Mouse (Mus musculus): ENCODE data around the gene Zfp566. TPM values are rescaled to one million over a fixed set of nuclear protein-coding genes. Genes with fewer than 3 reads are reported as not detected.
"Not testable (repeated sequence)": the region's sequence is repeated elsewhere in the genome, so short reads cannot be mapped to it uniquely, and the experiment has no call there.

The Zfp566 gene
- polyA plus RNA-seq (2015; fragmentation: Nextera tagmentation; extraction: Ambion mirVana) = 1.4 and 1.9 TPM in 2 replicates

DNA sequence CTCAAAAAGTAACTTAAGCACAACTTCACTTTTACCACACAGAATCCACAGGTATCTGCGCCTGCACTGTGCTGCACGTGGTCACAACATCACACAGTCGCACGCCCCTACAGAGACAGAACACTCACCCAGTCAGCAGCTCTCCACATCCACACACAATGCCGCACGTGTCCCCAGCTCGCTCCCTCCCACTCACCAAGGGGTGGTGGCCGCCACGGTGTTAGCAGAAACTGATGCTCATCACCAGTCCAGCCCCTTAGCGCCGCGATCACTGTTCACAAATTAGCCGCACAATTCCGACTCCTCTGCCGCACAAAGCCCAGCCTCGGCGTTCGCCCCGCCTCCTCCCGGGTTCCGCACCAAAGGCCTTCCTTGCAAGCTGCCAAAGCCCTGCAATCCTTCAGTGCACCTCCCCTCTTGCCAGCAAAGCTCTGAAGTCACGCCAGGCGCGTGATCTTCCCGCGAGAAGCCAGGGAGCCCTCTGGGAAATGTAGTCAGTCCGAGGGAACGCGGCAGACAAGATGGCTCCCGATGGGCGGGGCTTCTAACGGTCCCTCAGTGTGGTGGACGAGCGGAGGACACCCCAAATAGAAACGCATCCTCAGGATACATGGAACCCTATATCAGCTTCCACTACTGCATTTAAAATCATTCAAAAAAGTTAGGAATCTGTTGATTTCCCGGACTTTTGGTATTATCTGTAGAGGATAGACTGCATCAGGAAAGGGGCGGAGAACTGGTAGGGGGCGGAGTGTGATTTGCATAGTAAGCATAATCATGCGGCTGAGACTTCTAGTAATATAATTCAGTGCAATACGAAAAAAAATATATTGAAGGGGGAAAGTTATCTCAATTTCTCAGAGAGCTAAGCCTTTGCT, at the start of gene Zfp566, which contains the start of gene Gm26920:
TSS of gene Zfp566 (minus strand) at position 436 of the 878 bp plus-strand sequence.
TSS of gene Gm26920 (minus strand) at position 319 of the 878 bp plus-strand sequence.
- Histone ChIP-seq H3K27ac (replicated peaks) (peak within 1 kb of the TSS; percentile 74), H3K27me3 (no peaks in the 10 kb centered on the region), H3K9ac (peak within 1 kb of the TSS; percentile 50), H3K9me3 (replicated peaks) (no peaks in the 10 kb centered on the region), H3K4me2 (peak within 1 kb of the TSS; percentile 85), H3K4me1 (replicated peaks) (peaks cover 28% of the 10 kb centered on the region), H3K36me3 (replicated peaks) (peaks cover 9% of the 10 kb centered on the region), H3K4me3 (replicated peaks) (peak within 1 kb of the TSS; percentile 64)
- ATAC-seq (ENCODE audit: insufficient read depth) = peak; percentile 92
- under 1% methylated on average over 40 of the region's 40 CpGs for WGBS (ENCODE audit: insufficient replicate concordance)

DNA sequence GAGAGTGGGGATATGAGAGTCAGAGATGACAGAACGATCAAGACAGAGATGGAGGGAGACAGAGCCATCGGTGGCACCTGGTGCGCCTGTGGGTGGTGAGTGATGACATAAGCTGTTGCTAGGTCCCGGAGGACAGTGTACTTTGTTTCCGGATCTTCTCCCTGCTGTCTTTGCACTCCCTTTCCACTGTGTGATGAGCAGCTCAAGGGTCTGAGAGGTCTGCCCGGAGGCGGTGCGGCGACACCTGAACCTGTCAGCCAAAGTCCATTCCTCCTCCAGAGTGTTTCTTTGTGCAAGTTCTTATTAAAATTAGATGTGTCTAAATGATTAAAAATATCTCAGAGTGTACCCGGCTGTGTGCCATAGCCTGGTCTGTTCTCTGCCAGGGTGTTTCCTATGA, 46.5 kb upstream of the Zfp566 start:
- no peak overlapping the region for H3K27ac ChIP-seq (replicated peaks)
- H3K27me3 ChIP-seq = no peaks in the 10 kb centered on the region
- no peaks in the 10 kb centered on the region for H3K9me3 ChIP-seq (replicated peaks)
- H3K36me3 ChIP-seq (replicated peaks) = peaks cover 21% of the 10 kb centered on the region
- 79% methylated on average over 10 of the region's 10 CpGs for WGBS (ENCODE audit: insufficient replicate concordance)
- no peak overlapping the region for H3K4me2 ChIP-seq
- no peak overlapping the region for H3K9ac ChIP-seq
- H3K4me1 ChIP-seq (replicated peaks) = no peaks in the 10 kb centered on the region
- ATAC-seq (ENCODE audit: insufficient read depth) = no peak
- H3K4me3 ChIP-seq (replicated peaks) = no peak overlapping the region

DNA sequence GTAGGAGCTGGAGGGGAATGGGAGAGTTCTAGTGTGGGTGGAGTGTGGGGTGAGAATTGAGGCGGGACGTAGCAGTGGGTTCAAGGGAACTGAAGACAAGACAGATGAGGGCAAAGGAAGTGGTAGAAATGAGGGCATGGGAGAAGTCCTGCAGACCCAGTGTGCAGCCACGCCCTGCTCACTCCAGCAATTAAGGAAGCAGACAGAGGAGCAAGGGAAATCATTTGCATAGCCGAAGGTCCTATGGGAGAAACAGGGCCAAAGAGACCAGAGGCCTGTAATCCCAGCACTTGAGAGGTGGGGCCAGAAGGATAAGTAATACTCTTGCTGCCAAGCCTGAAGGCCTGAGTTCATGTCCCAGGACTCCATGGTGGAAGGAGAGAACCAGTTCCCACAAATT, 42.1 kb upstream of the Zfp566 start:
- Histone ChIP-seq H3K36me3 (replicated peaks) (peaks cover 25% of the 10 kb centered on the region), H3K9me3 (replicated peaks) (no peaks in the 10 kb centered on the region), H3K4me3 (replicated peaks) (no peak overlapping the region), H3K4me1 (replicated peaks) (no peaks in the 10 kb centered on the region), H3K27me3 (no peaks in the 10 kb centered on the region), H3K27ac (replicated peaks) (no peak overlapping the region), H3K9ac (no peak overlapping the region), H3K4me2 (no peak overlapping the region)
- ATAC-seq (ENCODE audit: insufficient read depth) = no peak
- 71% methylated on average over 4 of the region's 4 CpGs for WGBS (ENCODE audit: insufficient replicate concordance)

DNA sequence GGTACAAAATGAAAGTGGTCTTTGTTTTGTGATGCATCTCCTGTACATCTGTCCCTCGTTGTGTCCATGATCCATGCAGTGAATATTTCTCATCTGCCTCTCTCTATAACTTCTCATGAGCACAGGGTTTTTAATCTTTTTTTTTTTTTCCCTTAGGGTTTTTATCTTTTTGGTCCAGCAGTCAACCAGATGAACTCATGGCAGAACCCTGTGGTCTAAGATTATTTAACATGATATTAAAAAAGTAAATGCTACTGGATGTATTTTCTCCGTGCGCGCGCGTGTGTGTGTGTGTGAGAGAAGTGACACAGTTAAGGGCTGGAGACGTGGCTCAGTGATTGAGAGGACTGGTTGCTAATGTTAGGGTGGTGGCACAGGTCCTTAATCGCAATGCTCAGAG, 39.6 kb upstream of the Zfp566 start:
- Histone ChIP-seq H3K4me1 (replicated peaks) (no peaks in the 10 kb centered on the region), H3K9ac (no peak overlapping the region), H3K4me3 (replicated peaks) (no peak overlapping the region), H3K4me2 (no peak overlapping the region), H3K27ac (replicated peaks) (no peak overlapping the region), H3K36me3 (replicated peaks) (peaks cover 29% of the 10 kb centered on the region), H3K9me3 (replicated peaks) (no peaks in the 10 kb centered on the region), H3K27me3 (no peaks in the 10 kb centered on the region)
- WGBS (ENCODE audit: insufficient replicate concordance) = 60% methylated on average over 8 of the region's 8 CpGs
- no peak for ATAC-seq (ENCODE audit: insufficient read depth)

DNA sequence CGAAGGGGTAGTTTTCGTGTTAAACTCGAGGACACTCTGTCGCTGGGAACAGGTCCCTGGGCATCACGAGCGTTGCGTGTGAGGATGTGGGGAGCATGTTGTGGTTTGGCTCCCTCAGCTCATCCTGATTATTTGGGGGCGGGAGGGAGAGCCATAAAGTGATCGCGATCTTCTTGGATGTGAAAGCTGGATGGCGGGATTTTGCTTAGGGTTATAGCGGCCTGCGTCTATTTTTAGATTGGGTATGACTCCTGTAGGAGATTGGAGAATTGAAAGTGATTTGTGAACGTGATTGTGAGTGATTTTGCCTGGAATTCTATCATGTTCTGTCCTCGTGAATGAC, 31.8 kb upstream of the Zfp566 start:
- Histone ChIP-seq H3K4me2 (peak overlapping the region; percentile 97), H3K9me3 (replicated peaks) (no peaks in the 10 kb centered on the region), H3K4me3 (replicated peaks) (peak overlapping the region; percentile 72), H3K9ac (peak overlapping the region; percentile 75), H3K27ac (replicated peaks) (0 out of 2 replicates have a peak overlapping the region, but pooled peaks have one; percentile 74), H3K27me3 (no peaks in the 10 kb centered on the region), H3K4me1 (replicated peaks) (peaks cover 18% of the 10 kb centered on the region), H3K36me3 (replicated peaks) (0 out of 2 replicates have a peak, but pooled peaks cover 6% of the 10 kb centered on the region)
- ATAC-seq (ENCODE audit: insufficient read depth) = no peak
- 5% methylated on average over 15 of the region's 15 CpGs for WGBS (ENCODE audit: insufficient replicate concordance)

DNA sequence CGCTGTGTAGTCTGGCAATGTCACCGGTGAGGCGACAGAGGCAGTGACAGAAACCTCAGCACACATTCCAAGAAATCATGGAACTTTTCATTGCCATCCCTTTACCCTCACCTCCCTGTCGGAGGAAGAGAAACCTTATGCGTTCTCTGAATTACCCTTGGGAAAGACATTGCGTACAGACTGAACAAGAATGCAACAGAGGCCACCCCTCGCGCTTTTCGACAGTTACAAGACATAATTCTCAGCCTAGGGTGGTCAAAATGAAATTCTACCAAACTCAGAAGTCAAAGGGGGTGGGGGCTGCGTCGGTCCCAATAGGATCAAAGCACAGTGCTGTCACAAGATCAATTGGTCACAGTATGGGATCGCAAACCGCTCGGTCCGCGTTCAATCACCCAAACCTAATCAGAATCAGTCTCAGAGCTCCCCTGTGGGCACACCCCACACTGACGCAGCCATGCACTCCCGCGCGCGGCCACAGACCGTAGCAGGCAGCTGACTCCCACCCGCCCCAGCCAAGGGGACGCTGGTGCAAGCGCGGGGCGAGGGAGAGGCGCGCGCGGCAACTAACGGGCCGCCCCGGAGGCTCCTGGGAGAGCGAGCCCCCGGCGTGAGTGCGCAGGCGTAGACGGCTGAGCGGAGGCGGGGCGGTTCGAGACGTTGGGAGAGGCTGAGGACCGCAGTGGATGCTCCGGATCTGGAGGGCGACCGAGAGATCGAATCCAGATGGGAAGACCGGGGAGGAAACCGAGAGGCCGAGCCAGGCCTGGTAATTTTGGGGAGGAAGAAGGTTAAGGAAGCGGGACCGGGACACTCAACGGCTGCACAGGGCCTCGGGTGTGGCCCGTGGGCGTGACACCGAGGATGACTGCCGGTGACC, 31.2 kb upstream of the Zfp566 start, which contains the start of gene Zfp382:
TSS of gene Zfp382 (plus strand) at position 635 of the 880 bp plus-strand sequence.
- Histone ChIP-seq H3K9ac (peak within 1 kb of the TSS; percentile 75), H3K4me3 (replicated peaks) (peak within 1 kb of the TSS; percentile 72), H3K27ac (replicated peaks) (peak within 1 kb of the TSS; percentile 74), H3K36me3 (replicated peaks) (0 out of 2 replicates have a peak, but pooled peaks cover 3% of the 10 kb centered on the region), H3K9me3 (replicated peaks) (no peaks in the 10 kb centered on the region), H3K27me3 (no peaks in the 10 kb centered on the region), H3K4me2 (peak within 1 kb of the TSS; percentile 97), H3K4me1 (replicated peaks) (peaks cover 18% of the 10 kb centered on the region)
- under 1% methylated on average over 61 of the region's 61 CpGs for WGBS (ENCODE audit: insufficient replicate concordance)
- peak; percentile 93 for ATAC-seq (ENCODE audit: insufficient read depth)

DNA sequence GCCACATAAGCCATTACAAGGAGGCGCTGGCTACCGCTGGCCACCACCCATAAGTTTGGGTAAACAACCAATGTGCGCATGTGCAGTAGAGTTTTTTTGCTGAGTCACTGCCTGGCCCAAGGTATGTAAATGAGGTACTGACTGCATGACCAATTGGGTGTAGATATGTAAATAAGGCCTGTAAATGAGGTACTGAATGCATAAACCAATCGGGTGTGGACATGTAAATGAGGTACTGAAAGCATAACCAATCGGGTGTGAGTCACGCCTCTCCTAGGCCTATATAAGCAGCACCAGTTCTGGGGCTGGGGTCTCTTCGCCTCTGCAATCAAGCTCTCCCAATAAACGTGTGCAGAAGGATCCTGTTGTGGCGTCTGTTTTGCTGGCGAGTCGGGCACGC, 27.6 kb upstream of the Zfp566 start:
- peaks cover 17% of the 10 kb centered on the region for H3K4me1 ChIP-seq (replicated peaks)
- not testable (repeated sequence) for H3K4me2 ChIP-seq; H3K36me3 ChIP-seq (replicated peaks); H3K4me3 ChIP-seq (replicated peaks); H3K27ac ChIP-seq (replicated peaks); H3K27me3 ChIP-seq; H3K9ac ChIP-seq; H3K9me3 ChIP-seq (replicated peaks); ATAC-seq (ENCODE audit: insufficient read depth)
- 86% methylated on average over 12 of the region's 12 CpGs for WGBS (ENCODE audit: insufficient replicate concordance)

DNA sequence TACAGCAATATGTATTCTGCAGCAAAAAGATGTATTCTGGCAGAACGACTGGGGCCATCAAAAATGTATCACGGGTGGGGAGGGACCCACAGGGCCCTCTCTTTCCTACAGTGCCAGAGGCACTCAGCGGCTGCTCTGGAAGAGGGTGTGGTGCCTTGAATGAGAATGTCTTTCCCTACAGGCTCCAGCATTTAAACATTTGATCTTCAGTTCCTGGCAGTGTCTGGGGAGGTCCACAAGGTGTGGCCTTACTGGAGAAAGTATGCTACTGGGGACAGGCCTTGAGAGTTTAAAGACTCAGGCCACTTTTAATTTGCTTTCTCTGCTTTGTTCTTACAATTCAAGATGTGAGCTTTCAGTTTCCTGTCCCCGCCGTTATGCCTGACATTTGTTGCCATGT, 25.7 kb upstream of the Zfp566 start:
- Histone ChIP-seq H3K4me3 (replicated peaks) (no peak overlapping the region), H3K27me3 (no peaks in the 10 kb centered on the region), H3K9ac (no peak overlapping the region), H3K36me3 (replicated peaks) (no peaks in the 10 kb centered on the region), H3K9me3 (replicated peaks) (peaks cover 3% of the 10 kb centered on the region; the same call in 1 of the 2 replicates), H3K4me1 (replicated peaks) (peaks cover 2% of the 10 kb centered on the region), H3K4me2 (no peak overlapping the region), H3K27ac (replicated peaks) (no peak overlapping the region)
- no peak for ATAC-seq (ENCODE audit: insufficient read depth)
- whole genome bisulfite sequencing (ENCODE audit: insufficient replicate concordance) = 75% methylated on average over 5 of the region's 5 CpGs

DNA sequence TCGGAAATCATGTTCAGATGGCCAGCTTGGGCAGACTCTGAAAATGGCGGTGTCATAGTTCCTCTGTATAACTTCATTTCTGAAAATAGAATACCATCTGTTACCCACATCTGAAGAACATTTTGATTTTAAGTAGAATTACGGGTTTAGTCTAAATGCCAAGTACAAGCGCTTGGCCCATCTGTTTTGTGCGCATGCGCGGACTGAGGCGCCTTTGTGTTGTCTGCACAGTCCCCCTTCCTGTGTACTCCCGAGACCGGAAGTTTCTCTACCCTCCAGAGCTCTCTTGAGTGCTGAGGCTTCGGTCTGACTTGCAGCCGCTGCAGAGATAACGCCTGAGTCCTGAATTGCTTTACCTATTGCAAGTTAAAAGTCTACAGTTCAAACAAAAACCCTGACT, 9.0 kb upstream of the Zfp566 start:
- Histone ChIP-seq H3K27ac (replicated peaks) (no peak overlapping the region), H3K4me1 (replicated peaks) (peaks cover 18% of the 10 kb centered on the region), H3K9ac (no peak overlapping the region), H3K36me3 (replicated peaks) (peaks cover 28% of the 10 kb centered on the region), H3K4me3 (replicated peaks) (no peak overlapping the region), H3K9me3 (replicated peaks) (no peaks in the 10 kb centered on the region), H3K4me2 (no peak overlapping the region), H3K27me3 (no peaks in the 10 kb centered on the region)
- no peak for ATAC-seq (ENCODE audit: insufficient read depth)
- WGBS (ENCODE audit: insufficient replicate concordance) = 79% methylated on average over 13 of the region's 13 CpGs

DNA sequence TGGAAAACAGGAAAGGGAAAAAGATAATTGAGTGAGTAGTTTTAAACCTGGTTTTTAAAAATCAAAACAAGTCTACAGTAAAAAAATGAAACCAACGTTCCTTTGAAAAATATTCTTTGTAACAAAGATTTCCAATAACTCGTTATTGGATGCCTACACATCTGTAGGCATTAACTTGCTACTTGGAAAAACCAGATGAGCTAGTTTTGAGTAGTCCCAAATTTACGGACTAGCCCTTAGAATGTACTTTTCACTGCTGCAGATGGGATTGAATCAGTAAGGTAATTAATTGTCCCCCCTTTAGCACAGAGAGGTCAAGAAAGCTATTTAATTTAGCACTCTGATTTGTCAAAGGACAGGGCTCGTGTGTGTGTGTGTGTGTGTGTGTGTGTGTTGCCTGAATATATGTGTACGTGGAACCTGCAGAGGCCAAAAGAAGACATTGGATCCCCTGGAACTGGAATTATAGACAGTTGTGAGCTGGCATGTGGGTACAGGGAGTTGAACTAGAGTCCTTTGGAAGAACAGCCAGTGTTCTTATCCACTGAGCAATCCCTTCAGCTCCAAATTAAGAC, 5.3 kb upstream of the Zfp566 start:
- H3K27me3 ChIP-seq = no peaks in the 10 kb centered on the region
- 18% methylated on average over 5 of the region's 5 CpGs for WGBS (ENCODE audit: insufficient replicate concordance)
- H3K4me3 ChIP-seq (replicated peaks) = peak overlapping the region; percentile 73
- no peak overlapping the region for H3K27ac ChIP-seq (replicated peaks)
- no peak overlapping the region for H3K9ac ChIP-seq
- H3K4me2 ChIP-seq = peak overlapping the region; percentile 83
- ATAC-seq (ENCODE audit: insufficient read depth) = no peak
- no peaks in the 10 kb centered on the region for H3K9me3 ChIP-seq (replicated peaks)
- 0 out of 2 replicates have a peak, but pooled peaks cover 4% of the 10 kb centered on the region for H3K36me3 ChIP-seq (replicated peaks)
- peaks cover 33% of the 10 kb centered on the region for H3K4me1 ChIP-seq (replicated peaks)

Measured in liver, embryonic 15.5 days (tissue).